Mouse (Mus musculus) gastrocnemius, postnatal 25 days (tissue): ENCODE data around the gene Nanos2. TPM values are rescaled to one million over a fixed set of nuclear protein-coding genes. Genes with fewer than 3 reads are reported as not detected.

Experiments
- DNase-seq: peaks from one replicate; pipeline ENCODE4 v3.0.0; 2022
- total RNA-seq, 2 experiments: library from RNA; stranded (reverse); gene quantifications; 1 replicate in 1 of 2; 2 replicates in 1 of 2; pipeline ENCODE4 v1.2.3; 2021

The Nanos2 gene
- total RNA-seq, 2 experiments from 2014 or later = not detected

- DNase-seq = peak; percentile 98
Measured at GRCm38 (mm10) chr7:18990601-18991295, 3.5 kb downstream of the Nanos2 start, which contains the start of gene Mypop. TSS of gene Mypop (plus strand) at chr7:18991245.

- no peak for DNase-seq
Measured at GRCm38 (mm10) chr7:18991660-18992293, 4.6 kb downstream of the Nanos2 start.

- DNase-seq = peak; percentile 34
Measured at GRCm38 (mm10) chr7:18992294-18992675, 5.1 kb downstream of the Nanos2 start.

GRCm38 (mm10) chr7:18993036-18993435 lies 5.8 kb downstream of the Nanos2 start:
- DNase-seq = no peak

GRCm38 (mm10) chr7:18998835-18999234 lies 11.6 kb downstream of the Nanos2 start:
- DNase-seq = no peak

GRCm38 (mm10) chr7:19000421-19000820 lies 13.2 kb downstream of the Nanos2 start:
- DNase-seq = no peak

- peak; percentile 74 for DNase-seq
Measured at GRCm38 (mm10) chr7:19001066-19001806, 14.0 kb downstream of the Nanos2 start.

GRCm38 (mm10) chr7:19001807-19002085 lies 14.5 kb downstream of the Nanos2 start:
- no peak for DNase-seq

GRCm38 (mm10) chr7:19002115-19002514 lies 14.9 kb downstream of the Nanos2 start:
- no peak for DNase-seq

- peak; percentile 75 for DNase-seq
Measured at GRCm38 (mm10) chr7:19002848-19003498, 15.8 kb downstream of the Nanos2 start.

GRCm38 (mm10) chr7:19003902-19004630 lies 16.9 kb downstream of the Nanos2 start, which contains the start of gene Irf2bp1:
TSS of gene Irf2bp1 (plus strand) at chr7:19004044.
- DNase-seq = peak; percentile 93

GRCm38 (mm10) chr7:19004631-19005079 lies 17.5 kb downstream of the Nanos2 start:
- peak; percentile 41 for DNase-seq

- DNase-seq = no peak
Measured at GRCm38 (mm10) chr7:19005417-19006121, 18.4 kb downstream of the Nanos2 start.

- DNase-seq = peak; percentile 65
Measured at GRCm38 (mm10) chr7:19006476-19006875, 19.3 kb downstream of the Nanos2 start.

GRCm38 (mm10) chr7:19007026-19007977 lies 20.1 kb downstream of the Nanos2 start:
- DNase-seq = no peak

GRCm38 (mm10) chr7:19010581-19010980 lies 23.4 kb downstream of the Nanos2 start:
- DNase-seq = no peak

GRCm38 (mm10) chr7:19012025-19012621 lies 24.9 kb downstream of the Nanos2 start:
- no peak for DNase-seq

GRCm38 (mm10) chr7:19012882-19013281 lies 25.7 kb downstream of the Nanos2 start:
- no peak for DNase-seq

GRCm38 (mm10) chr7:19014452-19014851 lies 27.3 kb downstream of the Nanos2 start:
- DNase-seq = no peak

GRCm38 (mm10) chr7:19016042-19016441 lies 28.8 kb downstream of the Nanos2 start:
- DNase-seq = no peak
